Mouse (Mus musculus) G1E (cell line): ENCODE data around the gene Pak4.

ENCODE experiments used
- CTCF ChIP-seq: IDR thresholded peaks from 2 replicates; pipeline ENCODE4 v1.5.1; 2012; ENCODE audit warnings: low read depth, low read length, inconsistent platforms, mixed read lengths
- TAL1 ChIP-seq: conservative IDR thresholded peaks from 2 replicates; pipeline ENCODE4 v1.6.1; 2012; ENCODE audit warnings: low read depth, low read length, inconsistent platforms, mixed read lengths

DNA sequence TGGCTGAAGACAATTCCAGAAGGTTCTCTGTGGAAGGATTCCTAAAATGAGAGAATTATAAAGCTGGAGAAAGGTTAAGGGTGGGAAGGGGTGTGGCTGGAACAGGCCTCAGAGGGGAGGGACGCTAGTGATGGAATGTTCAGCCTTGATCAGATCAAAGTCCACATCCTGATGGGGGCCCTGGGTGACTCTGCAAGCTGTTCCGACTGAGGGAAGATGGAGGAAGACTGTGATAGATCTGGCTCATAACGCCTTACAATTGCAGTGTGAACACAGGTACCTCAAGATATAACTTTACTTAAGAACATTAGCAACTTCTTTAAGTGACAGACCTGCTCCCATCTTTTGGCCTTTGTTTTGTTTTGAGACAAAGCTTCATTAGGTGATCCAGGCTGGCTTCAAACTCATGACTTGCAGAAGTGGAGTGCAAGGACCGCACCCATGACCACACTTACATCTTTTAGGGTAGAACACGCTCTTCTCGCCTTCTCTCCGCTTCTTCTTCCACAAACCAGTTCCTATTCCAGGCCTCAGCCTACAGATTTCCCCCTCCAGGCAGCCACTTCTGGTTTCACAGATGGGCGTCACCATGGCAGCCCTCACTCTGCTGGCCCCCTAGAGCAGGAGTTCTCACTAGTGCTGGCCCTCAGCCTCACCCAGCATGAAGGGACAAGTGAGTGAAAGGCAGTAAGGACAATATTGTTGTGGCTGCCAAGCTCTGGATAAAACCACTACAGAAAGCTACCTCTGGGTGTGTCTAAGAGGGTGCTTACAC lies 14.2 kb downstream of the Pak4 start:
- TF ChIP-seq CTCF (no peak), TAL1 (no peak)
